Mouse (Mus musculus): ENCODE data around the gene Lrch4.

DNA sequence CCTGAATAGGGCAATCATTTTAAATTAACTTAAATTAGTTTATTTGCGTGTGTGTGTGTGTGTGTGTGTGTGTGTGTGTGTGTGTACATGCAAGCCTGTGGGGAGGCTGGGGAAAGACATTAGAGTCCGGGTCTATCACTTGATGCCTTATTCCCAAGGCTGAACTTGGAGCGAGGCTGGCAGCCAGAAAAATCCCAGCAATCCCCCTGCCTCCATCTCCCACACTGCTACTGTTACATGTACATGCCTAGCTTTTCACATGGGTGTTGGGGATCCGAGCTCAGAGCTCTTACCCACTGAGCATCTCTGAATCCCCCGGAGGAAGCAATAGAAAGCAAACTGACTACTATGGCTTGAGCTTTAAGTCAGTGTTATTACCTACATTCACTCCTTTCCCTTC lies 43.4 kb downstream of the Lrch4 start:
- TF ChIP-seq POLR2A (IDR thresholded peaks at IDR 0.05; ENCODE audit: borderline replicate concordance, extremely low read depth, insufficient read depth, insufficient read length, poor library complexity, severe bottlenecking) (no peak), CTCF (IDR thresholded peaks at IDR 0.05; ENCODE audit: borderline replicate concordance, extremely low read depth, insufficient read depth, insufficient read length) (no peak)

Data from brain, embryonic 14.5 days (tissue).